Mouse (Mus musculus): Measurements from ENCODE around the gene Rala.

Rala gene

DNA sequence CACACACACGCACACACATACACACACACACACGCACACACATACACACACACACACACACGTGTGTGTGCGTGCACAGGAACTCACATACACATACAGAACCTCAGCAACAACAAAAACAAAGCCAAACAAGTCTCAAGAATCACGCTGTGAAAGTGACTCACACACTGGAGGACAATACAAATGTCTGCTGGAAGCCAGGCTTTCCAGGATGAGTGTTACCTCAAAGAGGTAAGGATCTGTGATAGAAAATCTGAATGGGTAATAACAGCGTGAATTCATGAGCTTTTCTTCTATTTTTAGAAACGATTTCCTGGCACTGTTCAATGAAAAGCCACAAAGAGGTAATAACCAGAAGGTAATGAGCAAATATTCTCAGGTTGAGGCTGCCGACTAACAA lies 59.8 kb downstream of the Rala start:
- DNase-seq (ENCODE audit: low read depth, low spot score) = no peak

DNA sequence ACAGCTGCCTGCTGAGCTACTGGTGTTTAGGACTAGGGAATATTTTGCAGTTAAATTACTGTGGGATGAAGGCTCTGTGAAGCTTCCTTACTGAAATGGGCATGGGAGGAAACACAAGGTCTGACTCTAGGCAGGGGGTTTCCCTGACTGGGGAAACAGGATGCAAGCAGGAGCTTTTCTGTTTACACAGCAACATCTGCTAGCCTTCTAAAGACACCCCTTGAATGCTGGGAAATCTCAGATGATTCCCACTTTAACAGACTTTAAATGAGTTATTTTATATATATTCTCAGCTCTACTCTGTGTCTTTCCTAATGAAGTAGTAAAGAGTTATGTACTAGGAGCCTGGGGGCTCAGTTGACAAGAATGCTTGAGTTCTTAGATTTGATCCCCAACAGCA lies 65.0 kb downstream of the Rala start:
- no peak for DNase-seq (ENCODE audit: low read depth, low spot score)

DNA sequence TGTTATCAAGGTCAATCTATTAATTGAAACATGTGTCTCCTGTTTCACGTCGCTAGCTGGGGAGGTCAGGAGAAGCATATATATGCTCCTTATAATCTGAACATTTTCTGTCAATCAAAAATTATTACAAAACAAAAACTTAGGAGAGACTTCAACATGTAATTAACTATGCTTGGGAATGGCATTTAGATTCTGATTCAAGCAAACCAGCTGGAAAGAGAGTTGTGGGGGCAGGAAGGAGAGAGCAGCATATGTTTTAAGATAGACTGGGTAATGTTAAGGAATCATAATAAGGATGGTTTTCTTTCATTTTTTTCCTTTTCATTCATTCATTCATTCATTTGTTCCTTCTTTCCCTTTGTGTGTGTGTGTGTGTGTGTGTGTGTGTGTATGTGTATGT lies 77.3 kb downstream of the Rala start:
- no peak for DNase-seq (ENCODE audit: low read depth, low spot score)

DNA sequence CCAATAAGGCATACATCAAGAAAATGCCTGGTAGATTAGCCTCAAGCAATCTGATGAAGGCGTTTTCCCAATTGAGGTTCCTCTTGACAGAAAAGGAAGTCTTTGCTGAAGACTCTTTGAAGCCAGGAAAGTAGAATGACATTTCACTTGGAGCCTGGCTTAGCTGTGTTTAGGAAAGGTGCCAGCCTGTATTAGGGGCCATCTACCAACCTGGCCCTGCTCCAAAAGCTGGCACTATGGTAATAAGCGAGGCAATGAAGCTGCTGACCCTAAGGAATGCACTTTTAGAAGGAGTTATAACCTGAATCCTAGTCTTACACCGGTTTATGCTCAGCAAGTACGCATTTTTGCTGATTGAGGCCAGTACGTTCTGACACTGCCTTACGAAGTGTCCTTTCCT lies 83.5 kb downstream of the Rala start:
- DNase-seq (ENCODE audit: low read depth, low spot score) = no peak

DNA sequence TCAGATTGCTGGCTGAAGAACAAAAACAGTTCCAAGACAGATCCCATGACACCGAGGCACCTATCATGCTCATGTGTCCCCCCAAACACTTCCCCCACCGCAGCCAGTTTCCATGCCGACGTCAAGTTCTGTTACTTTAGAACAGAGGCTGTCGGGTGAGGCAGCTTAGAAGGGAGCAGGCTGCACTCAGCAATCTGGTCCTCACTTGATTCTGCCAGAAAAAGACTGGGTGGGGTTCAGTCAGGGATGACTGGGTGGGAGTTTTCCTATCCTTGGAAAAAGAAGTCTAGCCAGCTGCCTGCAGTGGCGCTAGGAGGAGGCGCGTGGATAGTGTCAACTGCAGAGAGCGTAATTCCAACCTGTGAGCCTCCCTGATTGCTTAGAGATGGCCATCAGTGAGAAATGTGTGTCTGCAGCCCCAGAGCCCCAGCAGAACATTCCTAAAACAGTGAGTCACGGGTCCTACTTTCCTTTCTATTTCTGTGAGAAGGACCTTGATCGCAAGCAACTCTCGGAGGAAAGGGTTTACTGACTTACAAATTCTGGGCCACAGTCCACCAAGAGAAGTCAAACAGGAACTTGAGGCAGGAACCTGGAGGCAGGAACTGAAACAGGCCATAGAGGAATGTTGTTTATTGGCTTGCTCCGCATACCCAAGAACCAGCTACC lies 84.5 kb downstream of the Rala start:
- DNase-seq (ENCODE audit: low read depth, low spot score) = no peak

DNA sequence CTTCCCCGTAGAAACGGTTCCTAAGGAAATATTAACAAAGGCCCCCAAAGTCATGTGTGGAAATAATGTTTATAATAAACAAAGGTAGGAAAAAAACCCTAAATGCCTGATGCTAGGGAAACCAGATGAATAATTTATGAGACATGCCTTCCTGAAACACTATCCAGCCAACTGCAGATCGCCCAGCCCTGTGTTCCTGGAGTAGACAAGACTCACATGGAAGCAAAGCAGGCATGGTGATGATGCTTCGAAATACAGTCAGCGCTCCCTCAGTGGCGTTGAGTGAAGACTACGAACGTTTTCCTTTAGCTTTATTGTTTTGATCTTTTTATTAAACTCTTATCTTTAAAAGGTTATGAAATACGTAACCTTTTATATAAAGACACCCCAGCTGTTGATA lies 87.0 kb downstream of the Rala start:
- no peak for DNase-seq (ENCODE audit: low read depth, low spot score)

DNA sequence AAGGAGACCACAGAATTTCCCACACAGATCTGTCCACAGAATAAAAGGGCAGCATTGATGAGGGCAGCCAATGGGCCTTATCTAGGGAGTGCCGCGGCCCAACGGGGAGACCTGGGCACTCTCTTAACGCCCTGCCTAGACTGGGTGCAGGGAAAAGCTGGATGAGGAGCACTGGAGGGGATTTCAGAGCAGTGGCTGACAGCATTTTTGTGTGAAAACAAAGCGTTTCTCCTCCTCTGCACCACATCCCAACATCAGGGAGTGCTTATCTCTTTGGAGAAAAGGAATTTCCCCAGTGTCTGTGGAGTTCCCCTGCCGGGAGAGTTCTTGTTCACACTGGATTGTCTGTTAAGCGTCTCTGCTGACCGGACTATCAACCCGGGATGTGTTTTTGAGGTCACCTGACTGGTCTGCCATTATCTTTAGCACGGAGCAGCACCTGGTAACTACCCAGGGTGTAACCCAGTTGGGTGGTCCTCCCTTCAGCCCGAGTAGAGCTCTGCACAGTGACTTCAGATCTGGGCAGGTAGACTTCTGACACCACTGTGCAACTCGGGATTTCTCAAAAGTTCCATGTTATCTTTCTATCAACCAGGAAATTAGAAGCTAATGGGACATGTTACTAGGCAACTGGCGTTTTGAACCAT lies 88.4 kb downstream of the Rala start:
- no peak for DNase-seq (ENCODE audit: low read depth, low spot score)

DNA sequence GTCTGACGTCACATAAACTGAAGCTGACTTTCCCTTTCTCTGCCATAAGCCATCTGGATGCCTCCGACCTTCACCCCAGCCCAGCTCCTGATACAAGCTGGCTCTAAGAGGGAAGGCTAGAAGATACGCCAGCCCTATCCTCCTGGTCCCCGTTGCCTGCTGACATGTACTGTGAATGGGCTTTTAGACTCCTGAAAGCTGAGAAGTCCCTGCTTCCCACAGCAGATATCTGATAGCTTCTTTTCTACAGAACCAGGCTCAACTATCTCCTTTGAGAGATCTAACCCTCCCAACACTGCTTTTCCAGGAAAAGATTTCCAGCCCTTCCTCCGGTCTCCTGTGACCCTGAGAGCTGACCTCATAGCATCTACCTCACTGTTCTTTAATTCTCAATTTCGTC lies 89.3 kb downstream of the Rala start:
- no peak for DNase-seq (ENCODE audit: low read depth, low spot score)

DNA sequence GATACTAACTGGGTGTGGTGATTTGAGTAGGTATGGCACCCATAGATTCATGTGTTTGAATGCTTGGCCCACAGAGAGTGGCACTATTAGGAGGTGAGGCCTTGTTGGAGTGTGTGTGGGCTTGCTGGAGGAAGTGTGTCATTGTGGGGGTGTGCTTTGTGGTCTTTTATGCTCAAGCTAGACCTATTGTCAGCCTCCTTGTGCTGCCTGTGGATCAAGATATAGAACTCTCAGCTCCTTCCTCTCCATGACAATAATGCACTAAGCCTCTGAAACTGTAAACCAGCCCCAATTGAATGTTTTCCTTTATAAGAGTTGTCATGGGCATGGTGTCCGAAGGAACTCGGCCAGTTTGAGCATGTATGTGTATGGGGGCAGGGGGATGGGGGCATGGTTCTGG lies 100.7 kb downstream of the Rala start:
- no peak for DNase-seq (ENCODE audit: low read depth, low spot score)

DNA sequence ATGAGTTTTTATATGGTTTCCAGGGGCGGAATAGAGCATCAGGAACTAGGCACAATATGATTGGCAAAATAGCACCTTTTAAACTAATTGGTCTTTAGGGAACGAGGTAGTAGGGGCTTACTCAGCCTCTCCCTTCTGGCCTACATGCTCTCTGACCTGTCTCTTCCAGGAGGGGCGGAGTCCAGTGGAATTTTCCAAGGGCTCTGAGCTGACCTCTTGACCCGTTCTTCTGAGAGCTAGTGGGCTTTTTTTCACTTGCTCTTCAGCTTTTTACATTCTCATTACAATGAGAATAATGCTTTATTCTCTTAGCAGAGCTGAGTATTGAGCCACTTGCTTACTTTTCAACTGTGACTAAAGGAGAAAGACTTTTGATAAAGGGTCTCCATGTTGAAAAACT lies 101.3 kb downstream of the Rala start:
- no peak for DNase-seq (ENCODE audit: low read depth, low spot score)

DNA sequence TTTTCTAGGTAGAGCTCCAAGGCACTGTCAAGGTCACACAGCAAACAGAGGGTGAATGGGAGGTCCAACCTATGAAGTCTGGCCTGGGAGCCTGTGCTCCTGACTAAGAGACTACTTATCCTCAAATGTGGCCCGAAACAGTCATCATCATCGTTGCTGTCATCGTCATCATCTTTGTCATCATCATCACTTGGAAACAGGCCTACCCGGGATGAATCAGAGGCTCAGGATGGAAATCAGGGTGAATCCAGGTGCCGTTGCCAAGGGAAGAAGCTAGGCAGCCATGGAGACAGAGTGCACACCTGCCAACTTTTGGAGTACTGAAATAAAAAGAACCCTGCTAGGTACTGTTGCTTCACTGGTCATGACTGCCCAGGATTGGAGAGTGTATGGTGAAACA lies 104.9 kb downstream of the Rala start:
- DNase-seq (ENCODE audit: low read depth, low spot score) = no peak

DNA sequence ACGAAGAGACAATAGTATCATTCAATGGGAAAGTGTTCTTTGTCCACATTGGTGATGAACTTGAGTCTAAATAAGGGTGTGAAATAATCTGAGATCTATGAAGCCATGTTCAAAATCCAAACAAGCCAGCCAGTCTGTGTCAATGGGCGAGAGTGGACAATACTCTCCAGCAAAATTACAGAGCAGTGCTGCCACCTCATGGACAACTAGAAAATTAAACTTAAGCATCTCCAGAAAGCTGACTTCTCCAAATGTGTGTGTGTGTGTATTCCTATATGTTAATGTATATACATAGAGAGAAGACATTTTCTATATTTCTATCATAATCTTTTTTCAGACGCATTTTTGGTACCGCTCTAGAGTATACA lies 105.6 kb downstream of the Rala start:
- DNase-seq (ENCODE audit: low read depth, low spot score) = peak; percentile 54

DNA sequence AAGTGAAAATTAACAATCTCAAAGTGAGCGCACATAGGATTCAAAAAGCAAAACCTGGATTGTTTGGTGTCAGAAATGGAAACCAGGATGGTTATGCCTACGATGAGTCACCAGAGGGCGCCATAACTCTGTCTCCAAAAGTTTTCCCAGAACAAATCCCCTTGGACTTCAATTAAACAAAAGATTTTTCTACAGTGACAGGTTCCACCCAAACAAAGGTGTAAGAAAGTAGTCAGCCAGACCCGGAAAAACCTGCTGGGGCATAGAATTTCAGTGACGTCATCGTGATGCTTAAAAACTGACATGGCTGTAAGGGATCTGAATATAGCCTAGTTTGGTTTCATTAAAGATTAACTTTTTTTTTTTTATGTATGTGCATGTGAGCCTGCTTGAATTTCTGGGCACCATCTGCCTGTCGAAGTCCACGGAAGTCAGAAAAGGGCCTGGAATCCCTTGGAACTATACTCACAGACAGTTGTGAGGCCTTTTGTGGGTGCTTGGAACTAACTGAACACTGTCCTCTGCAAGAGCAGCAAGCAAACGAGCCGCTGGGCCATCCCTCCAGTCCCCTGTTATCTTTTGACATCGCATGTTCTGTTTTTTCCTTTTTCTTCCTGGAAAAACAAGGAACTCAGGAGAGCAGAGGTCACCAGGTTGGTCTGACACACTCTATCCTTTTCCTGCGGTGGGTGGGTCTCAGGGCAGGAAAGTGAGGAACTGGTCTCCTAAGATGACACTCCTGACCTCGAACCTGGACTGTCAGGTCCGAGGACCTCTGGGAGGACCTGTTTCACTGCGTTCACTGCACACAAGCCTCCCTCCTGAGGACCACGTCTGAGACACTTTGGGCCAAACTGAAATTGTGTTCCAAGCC lies 106.2 kb downstream of the Rala start:
- peak; percentile 12 for DNase-seq (ENCODE audit: low read depth, low spot score)

DNA sequence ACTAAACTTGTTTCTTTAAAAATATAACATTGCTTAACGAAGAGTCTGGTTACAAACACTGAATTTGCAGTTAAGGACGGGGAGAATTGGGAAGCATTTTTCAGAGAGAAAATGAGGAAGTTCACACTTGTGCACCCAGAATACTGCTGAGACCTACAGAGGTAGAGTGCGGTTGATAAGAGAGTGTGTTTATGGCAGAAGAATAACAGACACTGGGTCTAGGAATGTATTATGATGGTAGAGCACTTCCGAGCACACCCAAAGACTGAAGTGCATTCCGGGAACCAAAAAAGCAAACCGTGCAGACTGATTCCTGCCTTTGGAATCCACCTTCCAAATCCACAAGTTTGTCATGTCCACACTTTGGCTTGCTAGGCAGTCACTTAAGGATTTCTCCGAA lies 107.2 kb downstream of the Rala start:
- DNase-seq (ENCODE audit: low read depth, low spot score) = no peak

DNA sequence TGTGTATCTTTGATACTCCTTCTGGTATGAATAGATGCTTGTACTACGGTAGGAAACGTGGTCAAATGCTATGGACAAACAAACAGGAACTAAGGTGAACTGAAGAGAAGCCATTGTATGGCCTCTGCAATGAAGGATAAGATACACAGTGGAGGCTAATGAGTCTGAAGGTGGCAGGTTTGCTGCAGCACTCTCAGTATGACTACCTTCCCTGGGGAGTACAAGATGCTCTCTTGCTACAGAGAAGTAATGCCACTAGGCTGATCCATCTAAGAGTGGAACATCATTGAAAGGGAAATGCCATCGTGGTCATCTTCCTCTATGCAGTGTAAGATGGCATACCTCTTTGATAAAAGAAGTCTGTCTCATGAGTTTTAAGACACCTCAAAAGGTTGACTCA lies 111.1 kb downstream of the Rala start:
- no peak for DNase-seq (ENCODE audit: low read depth, low spot score)
